Mouse (Mus musculus): Measurements from ENCODE around the gene Dok3. TPM values are rescaled to one million over a fixed set of nuclear protein-coding genes. Genes with fewer than 3 reads are reported as not detected.
A peak's percentile ranks its signal among the peaks of the same experiment; 100 is the strongest.

Dok3 gene
- polyA plus RNA-seq, 1 experiment from 2014 or later = 2.3 TPM

GRCm38 (mm10) chr13:55486029-55486794 lies 42.9 kb downstream of the Dok3 start:
- no peaks in the 10 kb centered on the region for H3K27me3 ChIP-seq
- 39% methylated on average over 14 of the region's 14 CpGs for WGBS

DNA sequence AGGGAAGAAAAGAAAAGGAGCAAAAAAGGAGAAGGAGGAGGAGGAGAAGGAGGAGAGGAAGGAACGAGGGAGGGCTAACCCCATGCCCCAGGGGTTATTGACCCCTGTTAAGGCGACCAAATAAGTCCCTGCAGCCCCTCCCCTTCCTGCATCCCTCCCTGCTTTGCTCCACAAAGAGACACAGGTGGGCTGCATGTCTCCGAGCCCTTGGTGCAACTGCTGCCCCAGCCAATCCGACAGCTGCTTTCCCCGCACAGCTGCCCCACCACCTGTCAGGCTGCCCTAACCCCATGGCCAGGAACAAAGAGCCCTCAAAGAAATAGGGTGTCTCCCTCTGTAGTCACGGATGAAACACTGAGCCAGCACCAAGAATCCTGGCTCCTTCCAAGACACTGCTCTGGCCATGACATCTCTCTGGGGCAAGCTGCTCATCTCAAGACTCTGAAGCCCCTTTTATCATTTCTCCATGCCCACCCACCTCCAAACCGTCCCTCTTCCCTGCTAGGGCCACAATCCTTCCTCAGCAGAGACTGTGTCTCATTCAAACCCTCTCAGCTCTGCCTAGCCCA lies 44.5 kb downstream of the Dok3 start:
- Histone ChIP-seq H3K27me3 (no peaks in the 10 kb centered on the region), H3K27ac (no peak overlapping the region), H3K9me3 (no peaks in the 10 kb centered on the region), H3K4me2 (peak overlapping the region; percentile 94), H3K4me3 (peak overlapping the region; percentile 100), H3K9ac (peak overlapping the region; percentile 100), H3K36me3 (peaks cover 40% of the 10 kb centered on the region), H3K4me1 (peaks cover 42% of the 10 kb centered on the region)
- 23% methylated on average over 7 of the region's 7 CpGs for WGBS
- no peak for ATAC-seq (ENCODE audit: insufficient number of reproducible peaks, insufficient read depth, low FRiP score, low TSS enrichment, low read depth)

More at GRCm38 (mm10) chr13:55486029-55486794, 42.9 kb downstream of the Dok3 start:
- Histone ChIP-seq H3K27ac (peak overlapping the region; percentile 92; the same call in 1 of the 2 replicates), H3K36me3 (peaks cover 23% of the 10 kb centered on the region), H3K4me1 (peaks cover 42% of the 10 kb centered on the region), H3K9ac (peak overlapping the region; percentile 100), H3K9me3 (no peaks in the 10 kb centered on the region), H3K4me2 (peak overlapping the region; percentile 94), H3K4me3 (peak overlapping the region; percentile 100)
- no peak for ATAC-seq (ENCODE audit: insufficient number of reproducible peaks, insufficient read depth, low FRiP score, low TSS enrichment, low read depth)

DNA sequence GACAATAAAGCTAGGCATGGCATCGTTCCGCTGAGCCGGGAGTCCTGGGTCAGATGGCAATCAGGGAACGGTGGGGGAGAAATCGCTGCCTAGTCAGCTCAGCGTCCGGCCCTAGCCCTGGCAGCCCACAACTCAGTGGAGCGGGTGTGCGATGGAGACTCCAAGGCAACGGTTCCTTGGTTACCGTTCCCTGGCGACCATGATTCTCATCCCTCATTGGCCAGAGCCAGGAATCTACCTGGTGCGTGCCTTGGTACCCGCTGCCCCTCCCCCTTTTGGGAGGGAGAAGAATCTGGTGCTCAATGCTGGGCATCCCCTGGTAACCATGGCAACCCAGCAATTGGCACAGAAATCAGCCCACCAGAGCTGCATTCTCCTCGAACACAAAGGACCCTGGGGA lies 45.5 kb downstream of the Dok3 start:
- H3K9me3 ChIP-seq = no peaks in the 10 kb centered on the region
- peak overlapping the region; percentile 94 for H3K4me2 ChIP-seq
- peaks cover 42% of the 10 kb centered on the region for H3K4me1 ChIP-seq
- no peak overlapping the region for H3K27ac ChIP-seq
- WGBS = 42% methylated on average over 15 of the region's 15 CpGs
- H3K27me3 ChIP-seq = no peaks in the 10 kb centered on the region
- H3K4me3 ChIP-seq = no peak overlapping the region
- H3K36me3 ChIP-seq = peaks cover 50% of the 10 kb centered on the region
- peak overlapping the region; percentile 51 for H3K9ac ChIP-seq
- ATAC-seq (ENCODE audit: insufficient number of reproducible peaks, insufficient read depth, low FRiP score, low TSS enrichment, low read depth) = no peak

DNA sequence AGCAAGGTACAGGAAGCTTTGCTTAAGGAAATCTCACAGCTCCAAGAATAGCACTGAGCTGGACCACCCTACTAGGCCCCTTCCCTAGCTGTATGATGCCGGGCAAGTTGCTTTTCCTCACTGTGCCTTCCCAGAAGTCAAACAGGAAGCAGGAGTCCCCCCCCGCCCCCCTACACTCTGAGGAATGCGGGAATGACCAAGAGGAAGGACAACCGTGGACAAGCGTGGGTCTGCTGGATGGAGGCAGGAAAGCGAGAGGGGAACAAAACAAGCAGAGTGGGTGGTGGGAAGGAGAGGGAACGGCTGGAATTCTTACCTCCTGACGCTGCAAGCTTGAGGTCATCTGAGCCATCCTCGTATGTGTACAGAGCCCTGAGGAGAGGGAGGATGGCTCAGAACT lies 46.0 kb downstream of the Dok3 start:
- Histone ChIP-seq H3K4me3 (no peak overlapping the region), H3K9ac (peak overlapping the region; percentile 51; the same call in 1 of the 2 replicates), H3K4me2 (0 out of 2 replicates have a peak overlapping the region, but pooled peaks have one; percentile 94), H3K4me1 (peaks cover 37% of the 10 kb centered on the region), H3K9me3 (no peaks in the 10 kb centered on the region), H3K27me3 (no peaks in the 10 kb centered on the region), H3K27ac (peak overlapping the region; percentile 7; the same call in 1 of the 2 replicates), H3K36me3 (peaks cover 53% of the 10 kb centered on the region)
- no peak for ATAC-seq (ENCODE audit: insufficient number of reproducible peaks, insufficient read depth, low FRiP score, low TSS enrichment, low read depth)
- 27% methylated on average over 9 of the region's 9 CpGs for WGBS

DNA sequence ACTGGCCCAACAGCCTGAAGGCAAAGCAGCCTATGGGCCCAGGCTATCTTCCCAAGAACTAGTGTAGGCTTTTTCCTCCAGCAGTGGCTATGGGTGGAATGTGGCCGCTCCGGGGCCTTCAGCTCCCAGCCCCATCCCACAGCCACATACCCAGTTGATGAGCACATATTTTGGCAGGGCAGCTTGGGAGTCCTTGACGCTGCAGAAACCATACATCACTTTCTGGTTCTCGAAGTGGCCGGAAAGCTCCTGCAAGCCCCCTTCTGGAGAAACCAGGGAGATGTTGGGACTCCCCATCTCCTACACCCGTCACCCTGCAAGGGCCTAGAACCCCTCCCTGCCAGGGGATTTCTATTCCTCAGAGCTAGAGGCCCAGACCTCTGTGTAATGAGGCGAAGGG lies 46.6 kb downstream of the Dok3 start:
- Histone ChIP-seq H3K27ac (0 out of 2 replicates have a peak overlapping the region, but pooled peaks have one; percentile 23), H3K9me3 (no peaks in the 10 kb centered on the region), H3K4me3 (no peak overlapping the region), H3K9ac (0 out of 2 replicates have a peak overlapping the region, but pooled peaks have one; percentile 3), H3K27me3 (no peaks in the 10 kb centered on the region), H3K4me1 (peaks cover 36% of the 10 kb centered on the region), H3K4me2 (no peak overlapping the region), H3K36me3 (peaks cover 58% of the 10 kb centered on the region)
- WGBS = 84% methylated on average over 7 of the region's 7 CpGs
- no peak for ATAC-seq (ENCODE audit: insufficient number of reproducible peaks, insufficient read depth, low FRiP score, low TSS enrichment, low read depth)

DNA sequence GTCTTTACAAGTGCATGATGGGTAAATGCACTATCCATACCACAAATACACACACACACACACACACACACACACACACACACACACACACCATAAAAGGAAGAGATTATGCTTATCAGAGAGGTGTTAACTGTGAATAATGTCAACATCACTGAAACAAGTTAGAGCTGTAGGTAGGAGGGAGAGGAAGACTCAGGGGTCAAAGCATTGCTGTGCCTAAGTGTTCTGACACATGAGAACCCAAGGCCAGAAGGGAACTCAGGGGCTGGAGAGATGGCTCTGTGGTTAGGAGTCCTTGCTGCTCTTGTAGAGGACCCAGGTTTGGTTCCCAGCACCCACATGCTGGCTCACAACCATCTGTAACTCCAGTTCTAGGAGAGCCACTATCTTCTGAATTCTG lies 49.2 kb downstream of the Dok3 start:
- H3K4me2 ChIP-seq = no peak overlapping the region
- ATAC-seq (ENCODE audit: insufficient number of reproducible peaks, insufficient read depth, low FRiP score, low TSS enrichment, low read depth) = no peak
- peaks cover 22% of the 10 kb centered on the region for H3K4me1 ChIP-seq
- H3K27me3 ChIP-seq = no peaks in the 10 kb centered on the region
- H3K36me3 ChIP-seq = peaks cover 85% of the 10 kb centered on the region
- H3K27ac ChIP-seq = no peak overlapping the region
- no peak overlapping the region for H3K9ac ChIP-seq
- no peak overlapping the region for H3K4me3 ChIP-seq
- H3K9me3 ChIP-seq = no peaks in the 10 kb centered on the region

GRCm38 (mm10) chr13:55479008-55479407 lies 50.1 kb downstream of the Dok3 start:
- H3K27me3 ChIP-seq = no peaks in the 10 kb centered on the region; the same call in 1 of the 2 replicates
- no peak overlapping the region for H3K9ac ChIP-seq
- ATAC-seq (ENCODE audit: insufficient number of reproducible peaks, insufficient read depth, low FRiP score, low TSS enrichment, low read depth) = no peak
- no peaks in the 10 kb centered on the region for H3K9me3 ChIP-seq
- no peak overlapping the region for H3K4me3 ChIP-seq
- WGBS = 82% methylated on average over 7 of the region's 7 CpGs
- peaks cover 94% of the 10 kb centered on the region for H3K36me3 ChIP-seq
- 0 out of 2 replicates have a peak overlapping the region, but pooled peaks have one; percentile 8 for H3K27ac ChIP-seq
- H3K4me2 ChIP-seq = no peak overlapping the region
- H3K4me1 ChIP-seq = peaks cover 22% of the 10 kb centered on the region

DNA sequence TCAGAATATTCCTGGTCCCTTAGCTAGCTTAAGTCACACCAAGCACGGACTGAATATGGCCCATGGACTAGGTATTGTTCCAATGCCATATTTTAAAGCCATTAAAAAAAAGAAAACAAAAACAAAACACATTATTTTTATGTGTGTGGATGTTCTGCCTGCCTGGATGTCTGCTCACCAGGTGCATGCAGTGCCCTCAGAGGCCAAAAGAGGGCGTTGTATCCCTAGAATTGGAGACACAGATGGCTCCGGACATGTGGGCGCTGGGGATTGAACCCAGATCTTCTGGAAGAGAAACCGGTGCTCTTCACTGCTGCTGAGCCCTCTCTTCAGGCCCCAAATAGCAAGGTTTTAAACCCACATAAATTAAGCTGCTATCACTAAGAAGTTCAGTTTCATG lies 51.1 kb downstream of the Dok3 start:
- Histone ChIP-seq H3K4me2 (no peak overlapping the region), H3K4me1 (peaks cover 22% of the 10 kb centered on the region), H3K9me3 (no peaks in the 10 kb centered on the region), H3K4me3 (no peak overlapping the region), H3K9ac (no peak overlapping the region), H3K27ac (no peak overlapping the region), H3K27me3 (no peaks in the 10 kb centered on the region; the same call in 1 of the 2 replicates), H3K36me3 (peaks cover 92% of the 10 kb centered on the region)
- WGBS = 55% methylated on average over 5 of the region's 5 CpGs
- no peak for ATAC-seq (ENCODE audit: insufficient number of reproducible peaks, insufficient read depth, low FRiP score, low TSS enrichment, low read depth)

- WGBS = 70% methylated on average over 16 of the region's 16 CpGs
- Histone ChIP-seq H3K9me3 (no peaks in the 10 kb centered on the region), H3K4me3 (no peak overlapping the region)
Measured at GRCm38 (mm10) chr13:55477492-55477891, 51.6 kb downstream of the Dok3 start.

DNA sequence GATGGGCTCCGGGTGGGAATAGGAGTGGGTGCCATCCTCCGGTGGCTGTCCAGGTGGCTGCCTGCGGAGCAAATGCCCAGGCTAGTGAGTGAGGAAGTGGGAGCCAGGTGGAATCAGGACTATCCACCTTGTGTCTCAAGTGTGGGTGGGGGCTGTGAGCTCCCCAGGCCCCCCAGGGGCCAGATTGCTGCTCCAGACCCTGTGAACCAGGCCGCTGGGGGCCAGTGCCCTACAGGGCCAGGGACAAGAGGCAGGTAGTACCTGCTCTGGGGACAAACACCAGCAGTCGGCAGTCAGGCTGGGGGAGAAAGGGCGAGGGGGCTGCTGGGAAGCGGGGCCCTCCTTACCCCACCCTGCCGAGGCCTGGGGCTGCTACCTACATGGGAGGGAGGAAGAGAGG lies 52.8 kb downstream of the Dok3 start:
- Histone ChIP-seq H3K4me3 (no peak overlapping the region), H3K9ac (no peak overlapping the region), H3K27me3 (no peaks in the 10 kb centered on the region; the same call in 1 of the 2 replicates), H3K36me3 (peaks cover 74% of the 10 kb centered on the region), H3K4me1 (peaks cover 34% of the 10 kb centered on the region), H3K4me2 (no peak overlapping the region), H3K9me3 (no peaks in the 10 kb centered on the region), H3K27ac (no peak overlapping the region)
- no peak for ATAC-seq (ENCODE audit: insufficient number of reproducible peaks, insufficient read depth, low FRiP score, low TSS enrichment, low read depth)
- 94% methylated on average over 8 of the region's 8 CpGs for WGBS

More at GRCm38 (mm10) chr13:55477492-55477891, 51.6 kb downstream of the Dok3 start:
- H3K4me2 ChIP-seq = no peak overlapping the region
- H3K36me3 ChIP-seq = peaks cover 87% of the 10 kb centered on the region
- no peak for ATAC-seq (ENCODE audit: insufficient number of reproducible peaks, insufficient read depth, low FRiP score, low TSS enrichment, low read depth)
- H3K4me1 ChIP-seq = peaks cover 28% of the 10 kb centered on the region
- H3K9ac ChIP-seq = no peak overlapping the region
- no peak overlapping the region for H3K27ac ChIP-seq
- no peaks in the 10 kb centered on the region; the same call in 1 of the 2 replicates for H3K27me3 ChIP-seq

- Histone ChIP-seq H3K27me3 (no peaks in the 10 kb centered on the region; the same call in 1 of the 2 replicates), H3K9ac (no peak overlapping the region), H3K36me3 (peaks cover 69% of the 10 kb centered on the region), H3K4me1 (peaks cover 39% of the 10 kb centered on the region), H3K4me3 (no peak overlapping the region), H3K4me2 (no peak overlapping the region), H3K9me3 (no peaks in the 10 kb centered on the region), H3K27ac (no peak overlapping the region)
- no peak for ATAC-seq (ENCODE audit: insufficient number of reproducible peaks, insufficient read depth, low FRiP score, low TSS enrichment, low read depth)
- 85% methylated on average over 5 of the region's 5 CpGs for WGBS
Measured at GRCm38 (mm10) chr13:55475750-55476149, 53.3 kb downstream of the Dok3 start.

All from embryonic facial prominence, embryonic 13.5 days (tissue).